Mouse (Mus musculus): ENCODE measurements at regions not wholly inside any gene's neighbourhood (a gene's known extent, or its start where the extent isn't known, plus 50 kb on each side); places are given as distances from the start of the nearest gene placed in this dataset.
"Not testable (repeated sequence)": the region's sequence is repeated elsewhere in the genome, so short reads cannot be mapped to it uniquely, and the experiment has no call there.

DNA sequence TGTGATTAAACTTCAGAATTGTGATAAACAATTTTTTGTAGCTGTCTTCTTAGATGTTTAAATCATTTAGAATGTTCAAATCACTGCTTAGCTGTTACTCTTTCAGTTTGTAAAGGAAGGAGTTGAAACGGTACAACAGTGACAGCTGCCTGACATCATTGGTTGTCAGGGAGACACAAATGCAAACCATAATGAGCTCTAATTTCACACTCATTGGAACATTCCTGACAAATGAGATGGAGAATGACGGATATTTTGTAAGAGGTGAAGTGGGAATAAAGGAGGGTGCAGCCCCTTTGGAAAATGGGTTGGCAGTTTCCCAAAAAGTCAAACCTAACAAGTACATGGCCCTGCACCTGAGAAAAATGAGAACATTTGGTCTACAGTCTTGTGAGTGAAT is 62.5 kb downstream of the Rad51ap2 start:
- DNase-seq, result no peak

DNA sequence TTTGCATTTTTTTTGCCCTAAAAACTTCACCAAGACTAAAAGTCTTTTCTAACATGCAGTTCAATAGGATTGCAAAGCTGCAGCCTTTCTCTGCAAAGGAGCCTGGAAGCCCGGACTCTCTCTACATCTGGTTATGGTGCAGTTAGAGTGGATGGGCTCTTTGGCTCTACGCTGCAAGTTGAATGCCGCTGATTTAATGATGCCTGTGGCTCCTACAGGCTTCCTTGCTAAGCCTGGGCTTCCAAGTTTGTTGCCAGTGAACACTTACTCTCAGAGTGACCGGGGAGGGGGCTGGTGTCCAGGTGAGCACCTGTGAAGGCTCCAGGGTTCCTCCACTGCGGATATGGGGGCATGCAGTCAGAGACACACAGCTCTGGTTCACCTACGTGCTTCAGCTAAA is 107.0 kb downstream of the Rad51ap2 start:
- no peak for DNase-seq

DNA sequence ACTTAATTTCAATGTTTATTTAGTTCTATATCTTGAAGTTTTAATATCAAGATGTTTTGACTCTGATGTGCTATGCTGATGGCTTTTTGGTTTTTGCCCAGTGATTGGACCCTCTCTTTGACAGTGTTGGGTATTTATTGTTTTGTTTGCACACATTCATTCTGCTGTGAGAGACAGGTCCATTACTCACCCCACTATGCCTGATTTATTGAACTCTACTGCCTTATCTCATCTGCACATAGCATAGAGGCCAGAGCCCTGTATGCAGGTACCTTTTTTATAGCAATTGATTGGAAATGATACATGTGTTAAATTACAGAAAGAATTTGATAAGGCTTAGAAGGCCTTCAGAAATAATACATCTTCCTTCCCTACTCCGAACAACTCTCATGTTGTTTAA is 114.3 kb downstream of the Rad51ap2 start:
- no peak for DNase-seq

DNA sequence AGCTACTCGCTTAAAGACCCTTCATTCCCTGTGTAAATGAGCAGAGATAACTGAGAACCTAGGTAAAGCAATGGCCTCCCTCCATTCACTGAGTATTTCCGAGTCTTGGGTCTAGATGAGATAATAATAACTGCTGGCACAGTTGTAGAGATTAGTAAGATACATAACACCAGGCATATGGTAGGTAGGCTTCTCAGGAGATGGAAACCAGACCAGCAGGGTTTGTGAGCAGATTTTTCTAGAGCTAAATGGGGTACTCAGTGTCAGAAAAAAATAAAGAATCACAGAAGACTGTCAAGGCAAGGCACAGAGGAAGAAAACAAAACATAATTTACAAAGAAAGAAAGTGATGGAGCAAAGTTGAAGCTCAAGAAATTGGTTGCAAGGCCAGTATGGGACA is 148.1 kb downstream of the Rad51ap2 start:
- no peak for DNase-seq

DNA sequence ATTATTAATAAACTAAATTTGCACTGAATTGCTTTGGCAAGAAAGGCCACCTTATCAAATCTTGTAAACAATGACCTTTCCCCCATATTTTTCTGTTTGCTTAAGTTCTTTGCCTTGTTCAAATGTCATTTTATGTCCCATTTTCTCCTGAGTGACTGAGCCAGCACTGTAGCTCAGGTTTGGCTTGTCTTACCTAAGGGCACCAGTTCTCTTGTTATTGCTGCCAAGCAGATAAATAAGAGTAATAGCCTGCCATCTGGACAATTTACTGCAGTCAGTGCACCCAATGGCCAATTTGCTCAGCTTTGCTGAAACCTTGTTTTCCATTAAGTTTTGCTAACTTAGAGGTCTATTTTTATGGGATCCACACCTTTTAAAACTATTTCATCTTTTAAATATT is 152.9 kb downstream of the Rad51ap2 start:
- no peak for DNase-seq

DNA sequence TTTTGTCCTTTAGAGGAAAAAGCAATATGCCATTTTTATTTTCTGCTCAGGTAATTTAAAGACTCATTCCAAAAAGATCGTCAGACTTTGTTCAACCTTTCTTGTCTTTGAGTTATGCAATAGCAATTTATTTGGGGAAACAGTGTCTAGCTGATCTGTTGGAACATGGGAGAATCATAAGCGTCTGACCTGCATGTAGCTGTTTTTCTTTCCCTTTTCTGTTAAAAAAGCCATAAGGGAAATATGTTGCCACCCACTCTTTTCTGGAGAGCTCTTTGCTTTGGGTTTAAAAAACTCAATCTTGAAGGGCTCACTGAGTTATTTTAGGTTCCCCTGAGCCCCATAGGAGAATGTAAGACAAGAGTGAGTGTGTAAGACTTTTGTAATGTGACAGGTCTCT is 155.8 kb downstream of the Rad51ap2 start:
- DNase-seq, result no peak

DNA sequence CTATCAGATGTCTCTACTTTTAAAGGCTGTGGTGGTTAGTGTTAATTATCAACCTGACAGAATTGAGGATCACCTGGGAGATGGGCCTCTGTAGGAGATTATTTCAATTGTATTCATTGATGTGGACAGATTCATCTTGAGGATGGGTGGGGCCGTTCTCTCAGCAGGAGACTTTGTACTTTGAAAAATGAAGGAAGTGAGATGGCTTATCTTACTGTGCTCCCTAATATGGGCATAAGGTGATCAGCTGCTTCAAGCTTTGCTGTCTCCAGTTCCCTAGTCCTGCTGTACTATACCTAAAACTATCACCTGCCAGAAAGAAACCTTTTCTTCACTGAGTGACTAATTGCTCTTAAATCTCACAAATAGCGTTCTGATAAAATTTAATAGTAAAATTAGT is 159.4 kb downstream of the Rad51ap2 start:
- DNase-seq, result no peak

DNA sequence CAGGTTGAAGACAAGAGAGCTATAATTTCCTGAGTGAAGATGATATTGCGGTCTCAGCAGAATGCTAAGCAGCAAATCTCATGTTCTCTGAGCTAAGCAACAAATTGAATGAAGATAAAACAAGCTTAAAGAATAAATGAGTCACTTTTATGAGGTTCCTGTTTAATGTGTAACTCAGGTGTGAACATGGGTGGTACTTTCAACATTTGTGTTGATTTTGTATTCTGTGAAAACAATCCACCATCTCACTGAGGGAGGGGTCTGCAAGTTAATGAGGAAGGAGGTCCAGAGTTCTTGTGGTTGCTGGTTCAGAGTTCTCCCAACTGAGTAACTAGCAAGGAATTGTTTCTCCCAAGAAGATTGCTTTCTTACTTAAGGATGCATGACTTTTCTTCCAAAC is 167.7 kb downstream of the Rad51ap2 start:
- no peak for DNase-seq

DNA sequence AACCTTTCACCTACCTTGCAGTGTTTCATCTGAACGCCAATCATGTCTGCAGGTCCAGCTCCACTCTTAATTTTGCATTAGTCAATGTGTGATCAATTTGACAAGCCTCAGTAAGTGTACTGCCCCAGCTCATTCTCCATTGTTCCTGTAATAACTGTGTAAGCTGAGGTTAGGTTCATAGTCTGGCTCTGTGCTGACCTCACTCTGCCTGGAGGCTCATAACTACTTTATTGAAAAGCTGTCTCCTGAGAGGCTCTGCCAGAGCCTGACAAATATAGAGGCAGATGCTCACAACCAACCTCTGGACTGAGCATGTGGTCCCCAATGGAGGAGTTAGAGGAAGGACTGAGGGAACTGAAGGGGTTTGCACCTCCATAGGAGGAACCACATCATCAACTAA is 174.3 kb downstream of the Rad51ap2 start:
- DNase-seq, result no peak

DNA sequence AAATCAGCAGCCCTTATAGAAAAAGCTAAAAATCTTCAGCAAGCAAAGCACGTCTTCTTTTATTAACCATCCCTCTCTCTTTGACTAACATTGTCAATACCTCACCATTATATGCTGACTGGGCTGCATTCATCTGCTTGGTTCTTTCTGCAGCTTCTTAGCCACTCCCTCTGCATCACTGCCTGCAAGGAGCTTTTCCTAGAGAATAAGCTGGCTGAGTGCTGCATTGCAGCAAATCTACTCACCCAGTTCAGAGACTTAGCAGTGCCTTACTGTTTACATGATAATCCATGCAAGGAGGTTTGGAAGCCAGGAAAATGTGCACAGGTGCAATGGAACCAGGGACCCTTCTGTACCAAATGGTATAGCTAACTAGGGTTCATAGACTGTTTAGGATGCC is 175.9 kb downstream of the Rad51ap2 start:
- DNase-seq, result no peak

DNA sequence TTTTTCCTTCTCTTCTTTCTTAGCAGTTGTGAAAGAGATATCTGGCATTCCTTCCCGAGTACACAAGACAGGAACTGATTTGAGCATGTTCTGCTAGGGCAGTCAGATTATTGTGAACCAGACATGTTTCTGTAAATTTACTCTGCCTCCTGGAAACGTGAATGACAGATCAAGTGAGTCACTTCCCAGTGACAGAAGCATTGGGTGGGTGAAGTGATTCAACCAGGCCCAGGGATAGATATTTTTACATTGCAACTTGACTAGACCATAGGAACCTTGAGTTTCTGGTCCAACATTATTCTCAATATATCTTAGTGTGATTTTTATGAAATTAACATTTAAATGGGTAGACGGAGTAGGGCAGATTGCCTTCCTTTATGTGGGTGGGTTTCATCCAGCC is 217.4 kb downstream of the Rad51ap2 start:
- no peak for DNase-seq

DNA sequence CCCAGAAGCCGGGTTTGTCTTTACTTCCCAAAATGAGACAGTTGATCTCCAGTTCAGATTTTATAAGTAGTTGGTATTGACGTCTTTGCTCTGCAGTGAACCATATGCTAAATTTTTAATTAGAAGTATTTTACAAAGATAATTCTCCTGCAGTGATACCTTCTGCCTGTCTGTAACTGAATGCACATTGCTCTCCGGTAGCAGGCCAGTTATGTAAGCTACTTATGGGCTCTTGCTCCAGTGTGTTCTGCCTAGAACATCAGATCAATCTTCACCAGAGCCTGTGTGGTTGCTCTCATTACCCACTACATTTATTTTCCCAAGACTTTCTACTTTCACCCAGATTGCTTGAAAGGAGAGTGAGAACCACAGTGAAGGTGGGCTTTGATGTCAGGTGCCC is 238.9 kb downstream of the Rad51ap2 start:
- DNase-seq, result no peak

DNA sequence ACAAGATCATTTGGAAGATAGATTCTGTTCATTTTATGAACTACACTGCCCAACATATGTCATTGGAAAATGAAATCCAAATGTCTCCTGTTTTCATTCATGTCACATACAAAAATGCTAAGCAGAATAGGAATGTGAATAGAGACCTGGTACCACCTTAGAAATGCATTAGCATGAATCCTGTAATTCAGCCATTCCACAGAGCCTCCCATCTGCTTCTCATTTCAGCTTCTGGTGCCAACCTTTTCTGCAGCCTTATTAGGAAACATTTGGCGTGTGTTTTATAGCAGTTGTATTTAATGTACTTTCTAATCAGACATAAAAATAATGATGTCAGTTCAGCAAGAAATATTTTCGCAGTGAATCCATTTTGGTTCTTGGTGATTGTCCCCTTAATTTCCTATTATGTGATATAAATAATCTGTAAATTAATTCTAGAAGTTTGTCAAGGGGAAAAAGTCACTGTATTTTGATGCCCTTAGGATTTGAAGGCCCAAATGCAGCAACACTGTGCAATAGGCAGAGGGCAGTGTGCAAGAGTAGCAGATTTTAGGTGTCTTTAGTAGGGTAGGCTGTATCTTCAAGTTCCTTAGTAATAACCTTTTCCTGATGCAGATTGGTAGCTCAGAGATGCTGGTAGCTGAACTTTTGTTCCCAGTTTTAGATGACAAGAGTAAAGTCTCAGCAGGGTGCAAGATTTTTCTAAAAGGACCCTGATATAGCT is 253.2 kb downstream of the Rad51ap2 start:
- DNase-seq, result no peak

DNA sequence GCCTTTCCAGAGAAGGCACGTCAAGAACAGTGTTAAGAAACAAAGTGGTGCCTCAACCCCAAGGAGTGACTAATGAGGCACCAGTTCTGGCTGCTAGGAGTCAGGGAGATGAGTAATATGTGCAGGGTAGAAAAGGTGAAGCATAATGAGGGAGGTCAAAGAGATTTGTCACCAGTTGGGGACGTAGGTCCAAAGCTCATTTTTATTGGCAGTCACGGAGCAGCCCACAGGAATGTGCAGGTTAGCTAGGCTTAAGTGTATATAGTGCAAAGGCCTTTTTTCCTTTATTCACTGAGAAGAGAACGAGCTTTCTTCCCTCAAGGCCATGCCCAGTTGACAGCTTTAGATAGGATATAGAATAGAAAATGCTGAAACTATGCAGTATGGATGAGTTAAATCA is 261.8 kb downstream of the Rad51ap2 start:
- no peak for DNase-seq

DNA sequence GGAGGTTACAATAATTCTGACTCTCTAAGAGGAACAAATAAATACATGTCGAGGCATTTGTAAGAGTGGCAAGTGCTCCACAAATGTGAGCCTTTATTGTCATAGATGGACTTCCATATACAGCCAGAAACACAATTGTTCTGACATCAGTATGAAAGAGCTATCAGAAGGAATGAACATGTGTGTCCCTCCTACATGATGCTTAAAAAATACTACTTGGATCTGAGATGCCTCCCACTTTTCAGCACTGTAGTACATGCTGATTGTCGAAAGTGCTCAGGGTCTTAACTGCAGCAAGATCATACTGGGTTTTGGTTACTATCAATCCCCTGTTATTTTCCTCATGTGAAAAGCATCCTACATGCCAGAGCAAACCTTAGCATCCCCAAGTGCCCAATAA is 295.6 kb downstream of the Rad51ap2 start:
- no peak for DNase-seq

DNA sequence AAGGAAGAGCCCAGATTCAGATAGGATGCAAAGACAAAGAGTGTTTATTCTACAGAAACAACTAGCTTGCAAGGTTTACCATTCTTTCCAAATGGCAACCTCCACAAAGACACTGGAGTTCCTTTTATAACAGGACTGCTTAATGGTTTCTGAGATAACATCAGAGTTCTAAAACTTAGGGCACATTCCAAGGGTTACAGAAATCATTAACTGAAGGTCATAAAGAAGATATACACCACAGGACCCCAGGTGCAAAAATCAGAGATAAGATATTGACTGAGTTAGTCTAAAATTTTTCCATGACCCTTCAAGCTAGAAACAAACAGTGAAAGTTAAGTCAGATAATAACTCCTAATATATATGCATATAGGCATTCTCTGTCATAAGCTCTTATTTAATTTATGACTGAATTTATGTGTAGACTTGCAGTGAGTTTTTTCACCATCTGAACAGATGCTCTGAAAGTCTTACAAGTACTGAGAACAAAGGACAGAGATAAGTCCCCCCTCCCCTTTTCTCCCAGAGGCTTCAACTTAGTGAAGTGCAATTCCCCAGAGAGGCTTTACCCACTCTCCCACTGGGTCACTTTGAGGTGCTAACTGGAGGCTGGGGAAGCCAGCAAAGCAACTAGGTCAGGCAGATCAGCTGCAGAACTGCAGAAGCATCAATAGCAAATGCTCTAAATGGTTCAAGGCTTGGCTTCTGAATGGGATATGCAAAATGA is 298.5 kb downstream of the Rad51ap2 start:
- DNase-seq, result no peak

DNA sequence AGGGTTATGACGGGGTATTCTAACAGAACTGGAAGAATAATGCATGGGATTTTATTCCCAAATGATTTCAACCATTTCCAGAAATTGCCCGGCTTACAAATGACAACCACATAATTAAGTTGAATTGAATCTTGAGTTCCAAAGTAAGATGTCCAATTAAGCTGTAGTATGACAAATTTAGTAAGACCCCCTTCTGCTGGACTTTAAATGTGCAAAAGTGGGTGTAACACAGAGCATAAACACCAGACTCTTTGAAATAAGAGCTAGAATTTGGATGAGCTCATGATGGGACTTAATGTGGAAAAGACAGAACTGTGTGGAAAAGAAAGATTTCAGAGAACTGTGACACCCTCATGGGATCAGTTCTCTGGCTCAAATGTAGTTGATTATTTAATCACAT is 346.4 kb downstream of the Rad51ap2 start:
- DNase-seq, result no peak

DNA sequence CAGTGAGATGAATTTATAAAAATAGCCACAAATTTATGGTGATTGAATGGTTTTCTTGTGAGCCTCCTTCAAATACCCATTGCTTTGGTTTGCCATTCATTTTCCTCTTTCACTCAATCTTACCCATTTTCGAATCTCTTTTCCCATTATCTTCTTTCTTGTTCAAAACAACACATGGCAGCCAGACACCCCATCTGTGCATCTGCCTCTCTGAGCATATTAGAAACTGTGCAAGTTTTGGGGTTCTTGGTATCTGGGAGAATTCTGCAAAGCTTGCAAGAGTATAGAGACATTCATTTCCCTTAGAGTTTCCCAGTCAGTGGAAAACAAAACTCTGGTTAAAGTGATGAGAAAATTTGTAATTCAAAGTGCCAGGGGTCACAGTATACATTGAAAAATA is 347.3 kb downstream of the Rad51ap2 start:
- no peak for DNase-seq

DNA sequence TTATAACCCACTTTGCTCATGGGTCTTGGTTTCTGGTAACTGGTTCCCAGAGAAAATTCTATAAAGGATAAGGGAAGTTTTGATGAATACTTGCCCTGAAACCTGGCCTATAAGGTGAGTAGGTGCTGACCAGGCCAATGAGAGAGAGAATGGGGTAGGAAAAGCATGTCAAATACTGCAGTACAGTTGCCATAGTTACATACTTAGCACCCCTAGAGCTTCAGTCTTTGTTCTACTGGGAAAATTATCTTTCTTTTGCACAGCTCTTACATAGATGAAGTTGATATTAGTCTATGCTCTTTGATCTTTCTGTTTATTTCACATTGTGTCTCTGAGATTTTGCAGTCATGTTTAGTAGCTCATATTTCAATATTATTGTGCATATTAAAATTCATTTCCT is 373.8 kb downstream of the Rad51ap2 start:
- no peak for DNase-seq

DNA sequence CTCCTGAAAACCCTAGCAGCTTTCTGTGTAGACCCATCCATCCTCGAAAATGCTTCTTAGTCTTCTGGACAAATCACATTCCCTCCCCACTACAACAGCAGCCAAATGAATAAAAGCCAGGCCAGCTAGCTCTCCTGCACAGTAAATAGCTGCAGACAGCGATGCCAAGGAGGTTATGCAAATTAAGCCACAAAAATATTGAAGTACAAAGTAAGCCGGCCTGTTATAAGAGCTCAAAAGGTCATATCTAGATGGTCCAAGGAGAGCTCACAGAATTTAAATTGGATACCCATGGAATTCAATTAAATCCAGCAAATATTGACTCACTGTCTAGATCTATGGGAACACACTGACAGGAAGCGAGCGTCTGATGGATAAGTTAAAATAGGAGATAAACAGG is 375.4 kb downstream of the Rad51ap2 start:
- no peak for DNase-seq

DNA sequence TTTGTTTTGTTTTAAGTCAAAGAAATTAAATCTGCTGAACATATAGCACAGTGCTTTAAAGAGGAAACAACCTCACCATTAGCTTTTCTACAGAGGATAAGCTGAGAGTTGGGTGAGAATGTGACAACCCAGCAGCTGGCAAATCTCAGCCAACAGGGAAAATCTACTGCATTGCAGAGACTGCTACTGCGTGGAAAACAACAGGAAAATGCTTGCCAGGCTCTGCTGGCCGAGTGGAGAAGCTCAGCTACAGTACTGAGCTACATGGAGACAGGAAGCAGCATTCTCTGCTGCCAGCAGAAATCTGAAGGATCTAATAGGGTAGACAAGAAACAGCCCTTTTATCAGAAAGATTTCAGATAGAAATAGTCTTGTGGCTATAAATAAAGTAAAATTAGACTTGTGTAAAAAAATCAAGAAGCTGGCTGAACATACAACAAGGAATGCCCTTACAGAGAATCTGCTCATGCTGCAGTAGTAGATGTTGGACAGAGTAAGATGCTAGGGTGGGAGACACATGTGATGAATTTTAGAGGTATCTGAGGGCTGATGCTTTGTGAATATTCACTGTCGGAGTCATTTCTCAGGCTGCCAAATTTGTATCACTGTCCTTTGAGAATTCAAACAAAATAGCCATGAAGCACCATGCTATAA is 382.1 kb downstream of the Rad51ap2 start:
- peak; percentile 4 for DNase-seq

DNA sequence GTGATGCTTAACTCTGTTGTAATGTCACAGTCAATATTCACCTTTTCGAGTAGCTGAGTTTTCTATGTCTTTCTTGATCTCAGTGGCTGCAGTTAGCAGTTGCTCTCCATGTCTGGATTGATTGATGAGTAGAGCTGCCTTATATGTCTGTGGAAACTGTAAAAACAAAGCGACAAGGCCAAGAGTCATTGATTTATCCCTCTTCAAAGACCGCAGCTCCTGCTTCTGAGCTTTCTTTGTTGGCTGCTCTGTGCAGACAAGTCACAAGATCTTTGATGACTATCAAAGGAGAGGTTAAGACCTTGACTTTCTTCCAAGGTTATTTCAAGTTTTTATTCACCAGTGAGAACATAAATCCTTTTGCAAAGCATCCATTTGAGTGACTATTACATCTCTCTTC is 395.2 kb downstream of the Rad51ap2 start:
- no peak for DNase-seq

DNA sequence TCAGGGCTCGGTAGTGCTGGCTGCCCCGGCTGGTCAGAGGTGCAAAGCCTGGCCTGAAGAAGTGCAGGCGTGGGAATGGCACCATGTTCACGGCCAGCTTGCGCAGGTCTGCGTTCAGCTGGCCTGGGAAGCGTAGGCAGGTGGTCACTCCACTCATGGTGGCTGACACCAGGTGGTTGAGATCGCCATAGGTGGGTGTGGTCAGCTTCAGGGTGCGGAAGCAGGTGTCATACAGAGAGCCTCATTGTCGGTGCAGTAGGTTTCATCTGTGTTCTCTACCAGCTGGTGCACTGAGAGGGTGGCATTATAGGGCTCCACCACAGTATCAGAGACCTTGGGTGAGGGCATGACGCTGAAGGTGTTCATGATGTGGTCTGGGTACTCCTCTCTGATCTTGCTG is 380.1 kb upstream of the Fam49a start:
- DNase-seq, result not testable (repeated sequence)

DNA sequence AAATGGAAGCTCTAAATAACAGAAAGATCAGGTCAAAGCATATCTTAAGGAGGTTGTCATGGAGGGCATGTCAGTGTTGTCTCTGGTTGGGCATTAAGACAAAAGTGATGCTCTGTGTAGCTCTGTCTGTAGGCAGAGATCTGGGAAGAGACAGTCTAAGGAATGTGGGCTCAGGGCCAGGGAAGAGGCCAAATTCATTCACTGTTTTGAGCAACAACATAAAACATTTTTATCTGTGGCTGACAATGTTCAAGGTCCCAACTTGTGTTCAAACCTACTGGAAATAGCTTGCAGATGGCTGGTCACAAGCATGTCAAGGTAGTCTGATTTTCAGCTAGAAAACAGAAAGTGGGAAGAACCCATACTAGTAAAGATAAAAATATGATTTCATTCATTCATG is 374.6 kb upstream of the Fam49a start:
- DNase-seq, result no peak
